In genomic region chr11:32588090-32588891, GRCm38 (mm10) we compare ENCODE assay signal across 8 mouse cellular contexts. TPM values are rescaled to one million over a fixed set of nuclear protein-coding genes. Genes with fewer than 3 reads are reported as not detected.
DNase-seq lines count a peak whose midpoint lies in the region; ATAC-seq lines count a peak whose summit lies in the region.

No protein-coding gene starts in this region.

- 0 out of 2 replicates have a peak, but pooled peaks cover 3% of the 10 kb centered on the region for H3K36me3 ChIP-seq in forebrain, embryonic 12.5 days (replicated peaks)
- no peaks in the 10 kb centered on the region for H3K36me3 ChIP-seq in hindbrain, embryonic 10.5 days

- DNase-seq in NIH3T3 (ENCODE audit: low read depth): peak; percentile 86
- DNase-seq in c-Kit-positive CD71-positive TER-119-negative erythroid progenitor cells, embryonic 14.5 days (ENCODE audit: low read depth): peak; percentile 37
- DNase-seq in hindbrain, embryonic 10.5 days (ENCODE audit: low spot score): peak; percentile 86
- DNase-seq in layer of hippocampus, postnatal 25 days (ENCODE audit: extremely low spot score in 1 of 2, low spot score in 1 of 2): peak; percentile 84 to 93
- peak; percentile 59 for DNase-seq in right cerebral cortex, postnatal 25 days

- H3K4me1 ChIP-seq in forebrain, embryonic 12.5 days: peaks cover 4% of the 10 kb centered on the region; the same call in 1 of the 2 replicates
- peaks cover 25% of the 10 kb centered on the region for H3K4me1 ChIP-seq in hindbrain, embryonic 10.5 days (replicated peaks)

- 35% methylated on average over 15 of the region's 15 CpGs for WGBS in forebrain, embryonic 12.5 days
- whole genome bisulfite sequencing in hindbrain, embryonic 10.5 days: 32% methylated on average over 15 of the region's 15 CpGs

- peak; percentile 66 for ATAC-seq in forebrain, embryonic 12.5 days (ENCODE audit: low FRiP score)
- ATAC-seq in megakaryocyte, adult 5-6 weeks (ENCODE audit: poor library complexity, severe bottlenecking): peak; percentile 65
- ATAC-seq in monocyte, adult 5-6 weeks (replicated peaks; ENCODE audit: insufficient number of reproducible peaks, low FRiP score, low TSS enrichment, poor library complexity, severe bottlenecking): no peak

- H3K4me3 ChIP-seq in forebrain, embryonic 12.5 days (replicated peaks): no peak overlapping the region
- H3K4me3 ChIP-seq in hindbrain, embryonic 10.5 days: no peak overlapping the region

- H3K9ac ChIP-seq in forebrain, embryonic 12.5 days: 0 out of 2 replicates have a peak overlapping the region, but pooled peaks have one; percentile 38

- H3K4me2 ChIP-seq in forebrain, embryonic 12.5 days: no peak overlapping the region

- H3K27ac ChIP-seq in forebrain, embryonic 12.5 days: no peak overlapping the region
- peak overlapping the region; percentile 71; the same call in 1 of the 2 replicates for H3K27ac ChIP-seq in hindbrain, embryonic 10.5 days

- H3K9me3 ChIP-seq in forebrain, embryonic 12.5 days: no peaks in the 10 kb centered on the region
- H3K9me3 ChIP-seq in hindbrain, embryonic 10.5 days: no peaks in the 10 kb centered on the region

- no peaks in the 10 kb centered on the region for H3K27me3 ChIP-seq in forebrain, embryonic 12.5 days
- 0 out of 2 replicates have a peak, but pooled peaks cover 3% of the 10 kb centered on the region for H3K27me3 ChIP-seq in hindbrain, embryonic 10.5 days (ENCODE audit: insufficient read depth, poor library complexity, severe bottlenecking)

RNA-seq across cellular contexts. Expression of gene Fbxw11, which starts 54.2 kb away (rescaled TPM):
- 111 and 114 TPM in 2 replicates for polyA plus RNA-seq in forebrain, embryonic 12.5 days (2016; fragmentation: Nextera tagmentation; extraction: Ambion mirVana)
- polyA plus RNA-seq in hindbrain, embryonic 10.5 days (2016; fragmentation: Nextera tagmentation; extraction: Ambion mirVana): 89.8 and 94.9 TPM in 2 replicates
- total RNA-seq in layer of hippocampus, postnatal 25 days (2021): 100 to 1,000 TPM; 139 to 150 TPM
- 30.0 and 30.4 TPM in 2 replicates for total RNA-seq in megakaryocyte, adult 5-6 weeks (2015)
- total RNA-seq in megakaryocyte, adult 5-6 weeks (2017): 47.0 and 52.8 TPM in 2 replicates
- total RNA-seq in monocyte, adult 5-6 weeks (2017): 57.1 to 117 TPM (median 73.5 TPM) in 3 replicates

RNA-seq across cellular contexts. Expression of gene Stk10, which starts 55.2 kb away (rescaled TPM):
- polyA plus RNA-seq in forebrain, embryonic 12.5 days (2016; fragmentation: Nextera tagmentation; extraction: Ambion mirVana): 2.3 and 2.4 TPM in 2 replicates
- 3.0 TPM in 2 replicates for polyA plus RNA-seq in hindbrain, embryonic 10.5 days (2016; fragmentation: Nextera tagmentation; extraction: Ambion mirVana)
- total RNA-seq in layer of hippocampus, postnatal 25 days (2021): 1 to 10 TPM; 7.6 to 8.6 TPM
- 88.8 and 98.5 TPM in 2 replicates for total RNA-seq in megakaryocyte, adult 5-6 weeks (2015)
- 115 and 125 TPM in 2 replicates for total RNA-seq in megakaryocyte, adult 5-6 weeks (2017)
- 432 to 527 TPM (median 505 TPM) in 3 replicates for total RNA-seq in monocyte, adult 5-6 weeks (2017)

RNA-seq across cellular contexts. Expression of gene Efcab9, which starts 56.4 kb away (rescaled TPM):
- polyA plus RNA-seq in forebrain, embryonic 12.5 days (2016; fragmentation: Nextera tagmentation; extraction: Ambion mirVana): 0.27 TPM in 1 of 2 replicates, not detected in the other
- polyA plus RNA-seq in hindbrain, embryonic 10.5 days (2016; fragmentation: Nextera tagmentation; extraction: Ambion mirVana): 0.45 TPM in 1 of 2 replicates, not detected in the other
- 1 to 10 TPM; 1.2 TPM for total RNA-seq in layer of hippocampus, postnatal 25 days (2021)
- total RNA-seq in megakaryocyte, adult 5-6 weeks (2015): 0.20 and 2.2 TPM in 2 replicates
- 1.6 and 2.0 TPM in 2 replicates for total RNA-seq in megakaryocyte, adult 5-6 weeks (2017)
- 9.8 to 11.3 TPM (median 10.5 TPM) in 3 replicates for total RNA-seq in monocyte, adult 5-6 weeks (2017)

Comparison
In these comparisons a context has a peak if more than half of its experiments do, and no peak if none do; other contexts are left out.
1. DNase-seq: peak in every context shown above with its lines; median percentile 88 in layer of hippocampus, postnatal 25 days; 86 in NIH3T3; 86 in hindbrain, embryonic 10.5 days; 59 in right cerebral cortex, postnatal 25 days; 37 in c-Kit-positive CD71-positive TER-119-negative erythroid progenitor cells, embryonic 14.5 days.
2. RNA of gene Stk10, which starts 55.2 kb away (total RNA-seq): 432 to 527 TPM in monocyte, adult 5-6 weeks and 88.8 to 125 TPM in megakaryocyte, adult 5-6 weeks; 7.6 to 8.6 TPM in layer of hippocampus, postnatal 25 days; every median in the first group is over 4 times any median in the second.